Mouse (Mus musculus) monocyte, adult 2 months (primary cell): ENCODE data around the gene Ceacam18.
"Not testable (repeated sequence)": the region's sequence is repeated elsewhere in the genome, so short reads cannot be mapped to it uniquely, and the experiment has no call there.

Experiments
- DNase-seq, 2 experiments: peaks; one replicate each; pipeline ENCODE4 v3.0.0; 2022; ENCODE audit warnings: low spot score in 2 of 2, low read depth in 1 of 2

Ceacam18 gene

DNA sequence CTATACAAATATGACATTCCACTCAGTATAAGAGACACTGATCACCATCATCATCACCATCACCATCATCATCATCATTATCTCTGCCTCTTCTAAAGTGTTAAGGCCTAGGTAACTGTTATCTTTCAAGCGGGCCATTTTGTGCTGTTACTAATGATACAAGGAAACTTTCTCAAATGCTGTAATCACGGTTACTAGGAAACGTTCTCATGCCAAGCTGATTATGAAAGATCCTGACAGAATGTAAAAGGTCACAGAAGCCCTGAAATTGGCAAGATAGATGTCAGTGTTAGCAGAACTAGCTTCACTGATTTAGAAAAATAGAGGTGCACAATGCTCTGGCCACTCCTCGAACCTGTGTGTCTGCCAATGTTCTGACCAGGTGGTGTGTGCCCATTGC is 32.7 kb downstream of the Ceacam18 start:
- not testable (repeated sequence) for DNase-seq

DNA sequence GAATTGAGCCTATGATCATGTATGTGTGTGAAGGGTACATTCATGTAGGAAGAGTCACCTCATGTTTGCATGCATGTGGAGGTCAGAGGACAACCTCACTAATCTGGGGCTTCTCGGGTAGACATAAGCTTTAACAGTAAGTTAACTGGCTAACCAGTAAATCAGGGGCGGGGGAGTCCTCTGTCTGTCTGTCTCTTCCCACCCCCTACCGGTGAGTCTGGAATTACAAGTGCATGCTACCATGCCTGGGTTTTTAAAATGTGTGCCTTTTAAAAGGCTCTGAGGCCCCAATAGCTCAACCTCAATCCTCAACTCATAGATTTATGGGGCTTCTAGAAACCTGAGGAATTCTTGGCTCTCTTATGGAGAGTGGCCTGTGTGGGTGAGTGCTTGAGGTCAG is 34.1 kb downstream of the Ceacam18 start:
- DNase-seq, result no peak

GRCm38 (mm10) chr7:43671064-43671808 is 36.7 kb downstream of the Ceacam18 start:
- no peak for DNase-seq

GRCm38 (mm10) chr7:43671809-43672580 is 37.5 kb downstream of the Ceacam18 start, which contains the start of gene Ctu1:
Gene Ctu1, plus strand, starts transcription at chr7:43672016.
- DNase-seq, result peak; percentile 74 to 78

DNA sequence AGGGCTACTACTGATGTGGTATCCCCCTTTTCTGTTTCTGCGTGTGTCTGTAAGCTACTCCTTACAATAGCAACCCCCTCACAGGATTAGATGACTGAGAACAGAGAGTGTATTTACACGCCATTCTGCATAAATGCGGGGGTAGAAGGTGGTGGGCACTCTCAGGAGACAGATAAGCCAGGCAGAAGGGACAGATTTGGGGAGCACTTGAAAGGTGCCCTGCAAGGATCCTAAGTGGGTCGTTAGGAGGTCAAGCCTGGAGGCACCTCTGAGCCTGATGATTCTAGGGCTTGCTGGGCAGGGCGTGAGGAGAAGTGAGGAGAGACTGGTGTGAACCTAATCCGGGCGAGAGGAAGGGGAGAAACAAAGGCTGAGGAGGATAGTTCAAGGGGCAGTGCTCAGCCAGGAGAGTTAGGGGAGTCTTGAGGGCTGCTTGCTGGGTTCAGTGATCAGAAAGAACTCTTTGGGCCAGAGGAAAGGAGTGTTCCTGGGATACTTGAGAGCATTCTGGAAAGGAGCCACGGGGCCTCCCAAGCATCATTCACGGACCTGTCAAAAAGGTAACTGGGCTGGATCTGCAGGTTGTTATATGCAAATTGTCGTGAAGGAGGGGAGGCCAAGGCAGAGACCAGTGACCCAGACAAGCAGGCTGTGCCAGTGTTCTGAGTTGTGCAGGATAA is 38.2 kb downstream of the Ceacam18 start:
- DNase-seq, result no peak

DNA sequence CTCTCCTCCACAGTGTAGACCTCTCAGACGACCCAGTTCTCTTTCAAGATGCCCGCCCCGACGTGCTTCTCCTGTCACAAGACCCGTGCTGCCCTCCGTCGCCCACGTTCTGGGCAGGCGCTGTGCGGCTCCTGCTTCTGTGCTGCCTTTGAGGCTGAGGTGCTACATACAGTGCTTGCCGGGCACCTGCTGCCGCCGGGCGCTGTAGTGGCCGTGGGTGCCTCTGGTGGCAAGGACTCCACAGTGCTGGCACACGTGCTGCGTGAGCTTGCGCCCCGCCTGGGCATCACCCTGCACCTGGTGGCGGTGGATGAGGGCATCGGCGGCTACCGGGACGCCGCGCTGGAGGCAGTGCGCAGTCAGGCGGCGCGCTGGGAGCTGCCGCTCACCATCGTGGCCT is 40.6 kb downstream of the Ceacam18 start:
- DNase-seq, result no peak

DNA sequence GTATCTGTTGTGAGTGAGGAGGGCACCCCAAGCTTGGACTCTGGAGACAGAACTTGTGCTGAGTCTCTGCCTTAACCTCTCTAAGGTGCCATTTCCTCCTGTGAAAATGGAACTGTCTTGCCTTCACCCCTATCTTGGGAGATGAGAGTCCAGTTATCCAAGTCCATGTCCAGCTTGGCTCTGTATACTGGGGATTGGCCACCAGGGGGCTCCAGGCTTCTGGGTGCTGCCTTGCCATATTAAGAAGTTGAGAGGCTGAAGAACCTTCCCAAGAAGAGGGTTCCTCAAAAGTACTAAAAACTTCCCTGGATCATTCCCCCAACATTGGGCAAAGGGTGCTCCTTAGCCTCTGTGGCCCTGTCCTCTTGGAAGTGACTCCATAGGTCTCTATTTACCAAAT is 44.0 kb downstream of the Ceacam18 start:
- DNase-seq, result no peak

- DNase-seq, result peak in 1 of 2 experiments; percentile 44
These were observed 46.5 kb downstream of the Ceacam18 start for GRCm38 (mm10) chr7:43680960-43681359.

- not testable (repeated sequence) for DNase-seq
These were observed 48.0 kb downstream of the Ceacam18 start for GRCm38 (mm10) chr7:43682511-43682910.

- no peak for DNase-seq
These were observed 50.6 kb downstream of the Ceacam18 start for GRCm38 (mm10) chr7:43685088-43685487.

DNA sequence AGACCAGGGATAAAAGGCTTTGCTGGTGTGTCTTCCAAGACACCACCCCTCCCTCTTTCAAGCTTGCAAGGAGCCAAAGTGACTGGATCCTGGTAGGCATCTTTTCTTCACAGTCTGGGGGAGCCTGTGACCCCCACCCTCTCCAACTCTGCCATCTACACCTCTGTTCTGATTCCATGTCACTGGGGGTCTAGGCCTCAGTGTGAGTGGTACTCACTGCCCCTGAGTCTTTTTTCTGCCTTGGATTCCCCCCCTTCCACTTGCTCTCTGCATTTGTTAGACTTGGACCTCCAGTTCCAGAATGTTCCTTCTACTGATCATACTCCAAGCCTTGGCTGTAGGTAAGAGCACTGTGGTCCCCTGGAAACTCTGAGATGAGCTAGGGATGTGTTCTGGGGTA is 55.6 kb downstream of the Ceacam18 start, which contains the start of gene Klk14:
Gene Klk14, plus strand, starts transcription at position 301 of the 400 bp plus-strand sequence.
- no peak for DNase-seq
